Mouse (Mus musculus) liver, adult 2 months (tissue): ENCODE results near the gene Tmc3.

Experiments
- CTCF ChIP-seq: fragments of 200-500 bp; IDR thresholded peaks from 2 replicates; pipeline ENCODE4 v1.5.1; 2011; ENCODE audit warnings: low read depth, low read length, control low read depth
- POLR2A ChIP-seq: fragments of 200-500 bp; IDR thresholded peaks from 2 replicates; pipeline ENCODE4 v1.6.1; 2011; ENCODE audit warnings: low read length, control low read depth; ENCODE audit not compliant: insufficient read depth; ENCODE audit errors: extremely low read depth

- TF ChIP-seq POLR2A (no peak), CTCF (no peak)
Measured at GRCm38 (mm10) chr7:83558741-83559280, 25.9 kb upstream of the Tmc3 start.
